Mouse (Mus musculus): ENCODE results near the gene Dnm3. TPM values are rescaled to one million over a fixed set of nuclear protein-coding genes. Genes with fewer than 3 reads are reported as not detected.
A peak's percentile ranks its signal among the peaks of the same experiment; 100 is the strongest.

The Dnm3 gene
- polyA plus RNA-seq, 1 experiment from 2014 or later: 13.9 TPM

GRCm38 (mm10) chr1:162158486-162158885, 319.3 kb downstream of the Dnm3 start:
- Histone ChIP-seq H3K27ac (replicated peaks; ENCODE audit: low read depth, low read length) (no peak overlapping the region), H3K36me3 (ENCODE audit: control insufficient read depth, insufficient read depth, low read length) (no peaks in the 10 kb centered on the region), H3K27me3 (ENCODE audit: control insufficient read depth, insufficient read depth, low read length) (no peaks in the 10 kb centered on the region), H3K4me2 (ENCODE audit: low read depth, severe bottlenecking) (no peak overlapping the region), H3K4me3 (ENCODE audit: low read depth, low read length) (no peak overlapping the region), H3K4me1 (ENCODE audit: control insufficient read depth, insufficient read depth, low read length) (no peaks in the 10 kb centered on the region; the same call in 1 of the 2 replicates), H3K9me3 (ENCODE audit: control insufficient read depth, low read length) (no peaks in the 10 kb centered on the region), H3K9ac (ENCODE audit: low read length) (no peak overlapping the region)
- DNase-seq (ENCODE audit: low spot score) (no peak), ATAC-seq (ENCODE audit: insufficient number of reproducible peaks, low FRiP score, low TSS enrichment, low read depth) (no peak)
- 74% methylated on average over 2 of the region's 2 CpGs for WGBS

- Histone ChIP-seq H3K4me1 (ENCODE audit: control insufficient read depth, insufficient read depth, low read length) (peaks cover 2% of the 10 kb centered on the region; the same call in 1 of the 2 replicates), H3K9ac (ENCODE audit: low read length) (no peak overlapping the region), H3K36me3 (ENCODE audit: control insufficient read depth, insufficient read depth, low read length) (no peaks in the 10 kb centered on the region), H3K4me3 (ENCODE audit: low read depth, low read length) (no peak overlapping the region), H3K27me3 (ENCODE audit: control insufficient read depth, insufficient read depth, low read length) (no peaks in the 10 kb centered on the region), H3K27ac (replicated peaks; ENCODE audit: low read depth, low read length) (0 out of 2 replicates have a peak overlapping the region, but pooled peaks have one; percentile 22), H3K9me3 (ENCODE audit: control insufficient read depth, low read length) (no peaks in the 10 kb centered on the region), H3K4me2 (ENCODE audit: low read depth, severe bottlenecking) (no peak overlapping the region)
- DNase-seq (ENCODE audit: low spot score) (no peak), ATAC-seq (ENCODE audit: insufficient number of reproducible peaks, low FRiP score, low TSS enrichment, low read depth) (no peak)
- WGBS: 86% methylated on average over 5 of the region's 5 CpGs
Observed at GRCm38 (mm10) chr1:162157659-162158058, 320.2 kb downstream of the Dnm3 start.

GRCm38 (mm10) chr1:162156873-162157272, 321.0 kb downstream of the Dnm3 start:
- H3K9me3 ChIP-seq (ENCODE audit: control insufficient read depth, low read length): no peaks in the 10 kb centered on the region
- DNase-seq (ENCODE audit: low spot score) (no peak), ATAC-seq (ENCODE audit: insufficient number of reproducible peaks, low FRiP score, low TSS enrichment, low read depth) (peak; percentile 54; the same call in 1 of the 2 replicates)
- no peaks in the 10 kb centered on the region for H3K27me3 ChIP-seq (ENCODE audit: control insufficient read depth, insufficient read depth, low read length)
- H3K4me3 ChIP-seq (ENCODE audit: low read depth, low read length): no peak overlapping the region
- no peak overlapping the region for H3K27ac ChIP-seq (replicated peaks; ENCODE audit: low read depth, low read length)
- H3K4me2 ChIP-seq (ENCODE audit: low read depth, severe bottlenecking): no peak overlapping the region
- no peaks in the 10 kb centered on the region for H3K36me3 ChIP-seq (ENCODE audit: control insufficient read depth, insufficient read depth, low read length)
- no peak overlapping the region for H3K9ac ChIP-seq (ENCODE audit: low read length)
- H3K4me1 ChIP-seq (ENCODE audit: control insufficient read depth, insufficient read depth, low read length): peaks cover 3% of the 10 kb centered on the region; the same call in 1 of the 2 replicates
- WGBS: 83% methylated on average over 5 of the region's 5 CpGs

GRCm38 (mm10) chr1:162155546-162155945, 322.3 kb downstream of the Dnm3 start:
- Histone ChIP-seq H3K4me1 (ENCODE audit: control insufficient read depth, insufficient read depth, low read length) (peaks cover 3% of the 10 kb centered on the region; the same call in 1 of the 2 replicates), H3K27me3 (ENCODE audit: control insufficient read depth, insufficient read depth, low read length) (no peaks in the 10 kb centered on the region), H3K9ac (ENCODE audit: low read length) (no peak overlapping the region), H3K4me2 (ENCODE audit: low read depth, severe bottlenecking) (no peak overlapping the region), H3K27ac (replicated peaks; ENCODE audit: low read depth, low read length) (no peak overlapping the region; the same call in 1 of the 2 replicates), H3K36me3 (ENCODE audit: control insufficient read depth, insufficient read depth, low read length) (no peaks in the 10 kb centered on the region), H3K4me3 (ENCODE audit: low read depth, low read length) (no peak overlapping the region), H3K9me3 (ENCODE audit: control insufficient read depth, low read length) (no peaks in the 10 kb centered on the region)
- ATAC-seq (ENCODE audit: insufficient number of reproducible peaks, low FRiP score, low TSS enrichment, low read depth): no peak
- no peak for DNase-seq (ENCODE audit: low spot score)
- WGBS: 87% methylated on average over 3 of the region's 3 CpGs

GRCm38 (mm10) chr1:162153118-162153517, 324.7 kb downstream of the Dnm3 start:
- DNase-seq (ENCODE audit: low spot score) (no peak), ATAC-seq (ENCODE audit: insufficient number of reproducible peaks, low FRiP score, low TSS enrichment, low read depth) (no peak)
- H3K9me3 ChIP-seq (ENCODE audit: control insufficient read depth, low read length): no peaks in the 10 kb centered on the region
- no peak overlapping the region for H3K9ac ChIP-seq (ENCODE audit: low read length)
- H3K27ac ChIP-seq (replicated peaks; ENCODE audit: low read depth, low read length): peak overlapping the region; percentile 63; the same call in 1 of the 2 replicates
- H3K27me3 ChIP-seq (ENCODE audit: control insufficient read depth, insufficient read depth, low read length): no peaks in the 10 kb centered on the region
- H3K4me1 ChIP-seq (ENCODE audit: control insufficient read depth, insufficient read depth, low read length): peaks cover 3% of the 10 kb centered on the region; the same call in 1 of the 2 replicates
- 52% methylated on average over 5 of the region's 5 CpGs for WGBS
- no peak overlapping the region for H3K4me2 ChIP-seq (ENCODE audit: low read depth, severe bottlenecking)
- H3K36me3 ChIP-seq (ENCODE audit: control insufficient read depth, insufficient read depth, low read length): no peaks in the 10 kb centered on the region
- H3K4me3 ChIP-seq (ENCODE audit: low read depth, low read length): no peak overlapping the region

- no peak for ATAC-seq (ENCODE audit: insufficient number of reproducible peaks, low FRiP score, low TSS enrichment, low read depth)
- Histone ChIP-seq H3K4me1 (ENCODE audit: control insufficient read depth, insufficient read depth, low read length) (peaks cover 3% of the 10 kb centered on the region; the same call in 1 of the 2 replicates), H3K36me3 (ENCODE audit: control insufficient read depth, insufficient read depth, low read length) (no peaks in the 10 kb centered on the region), H3K4me3 (ENCODE audit: low read depth, low read length) (no peak overlapping the region), H3K27me3 (ENCODE audit: control insufficient read depth, insufficient read depth, low read length) (no peaks in the 10 kb centered on the region), H3K27ac (replicated peaks; ENCODE audit: low read depth, low read length) (no peak overlapping the region), H3K9ac (ENCODE audit: low read length) (no peak overlapping the region), H3K4me2 (ENCODE audit: low read depth, severe bottlenecking) (no peak overlapping the region), H3K9me3 (ENCODE audit: control insufficient read depth, low read length) (no peaks in the 10 kb centered on the region)
- DNase-seq (ENCODE audit: low spot score): no peak
- 89% methylated on average over 3 of the region's 3 CpGs for WGBS
Observed at GRCm38 (mm10) chr1:162149730-162150129, 328.1 kb downstream of the Dnm3 start.

GRCm38 (mm10) chr1:162147554-162147953, 330.3 kb downstream of the Dnm3 start:
- H3K36me3 ChIP-seq (ENCODE audit: control insufficient read depth, insufficient read depth, low read length): no peaks in the 10 kb centered on the region
- WGBS: 90% methylated on average over 3 of the region's 3 CpGs
- no peak overlapping the region for H3K27ac ChIP-seq (replicated peaks; ENCODE audit: low read depth, low read length)
- H3K9me3 ChIP-seq (ENCODE audit: control insufficient read depth, low read length): no peaks in the 10 kb centered on the region
- H3K4me2 ChIP-seq (ENCODE audit: low read depth, severe bottlenecking): no peak overlapping the region
- no peak overlapping the region for H3K9ac ChIP-seq (ENCODE audit: low read length)
- no peak overlapping the region for H3K4me3 ChIP-seq (ENCODE audit: low read depth, low read length)
- no peak for ATAC-seq (ENCODE audit: insufficient number of reproducible peaks, low FRiP score, low TSS enrichment, low read depth)
- H3K27me3 ChIP-seq (ENCODE audit: control insufficient read depth, insufficient read depth, low read length): no peaks in the 10 kb centered on the region
- peaks cover 4% of the 10 kb centered on the region for H3K4me1 ChIP-seq (ENCODE audit: control insufficient read depth, insufficient read depth, low read length)
- DNase-seq (ENCODE audit: low spot score): no peak

GRCm38 (mm10) chr1:162145748-162146147, 332.1 kb downstream of the Dnm3 start:
- H3K4me3 ChIP-seq (ENCODE audit: low read depth, low read length): no peak overlapping the region
- 83% methylated on average over 5 of the region's 6 CpGs for WGBS
- ATAC-seq (ENCODE audit: insufficient number of reproducible peaks, low FRiP score, low TSS enrichment, low read depth): no peak
- no peak for DNase-seq (ENCODE audit: low spot score)
- no peaks in the 10 kb centered on the region for H3K36me3 ChIP-seq (ENCODE audit: control insufficient read depth, insufficient read depth, low read length)
- no peak overlapping the region for H3K27ac ChIP-seq (replicated peaks; ENCODE audit: low read depth, low read length)
- no peaks in the 10 kb centered on the region for H3K27me3 ChIP-seq (ENCODE audit: control insufficient read depth, insufficient read depth, low read length)
- H3K4me1 ChIP-seq (ENCODE audit: control insufficient read depth, insufficient read depth, low read length): peaks cover 4% of the 10 kb centered on the region
- H3K4me2 ChIP-seq (ENCODE audit: low read depth, severe bottlenecking): no peak overlapping the region
- H3K9ac ChIP-seq (ENCODE audit: low read length): no peak overlapping the region
- H3K9me3 ChIP-seq (ENCODE audit: control insufficient read depth, low read length): no peaks in the 10 kb centered on the region

- Histone ChIP-seq H3K4me3 (ENCODE audit: low read depth, low read length) (no peak overlapping the region), H3K36me3 (ENCODE audit: control insufficient read depth, insufficient read depth, low read length) (no peaks in the 10 kb centered on the region), H3K27me3 (ENCODE audit: control insufficient read depth, insufficient read depth, low read length) (no peaks in the 10 kb centered on the region), H3K4me1 (ENCODE audit: control insufficient read depth, insufficient read depth, low read length) (peaks cover 4% of the 10 kb centered on the region), H3K9ac (ENCODE audit: low read length) (no peak overlapping the region), H3K9me3 (ENCODE audit: control insufficient read depth, low read length) (no peaks in the 10 kb centered on the region), H3K4me2 (ENCODE audit: low read depth, severe bottlenecking) (no peak overlapping the region), H3K27ac (replicated peaks; ENCODE audit: low read depth, low read length) (no peak overlapping the region; the same call in 1 of the 2 replicates)
- 64% methylated on average over 1 of the region's 1 CpGs for WGBS
- ATAC-seq (ENCODE audit: insufficient number of reproducible peaks, low FRiP score, low TSS enrichment, low read depth): no peak
- no peak for DNase-seq (ENCODE audit: low spot score)
Observed at GRCm38 (mm10) chr1:162144992-162145391, 332.8 kb downstream of the Dnm3 start.
